Mouse (Mus musculus) right cerebral cortex, postnatal 36 days (tissue): ENCODE results near the gene Osbpl3.
"Not testable (repeated sequence)": the region's sequence is repeated elsewhere in the genome, so short reads cannot be mapped to it uniquely, and the experiment has no call there.

Experiments
- DNase-seq, 2 experiments: peaks; one replicate each; pipeline ENCODE4 v3.0.0; 2022; ENCODE audit warnings: low spot score in 2 of 2, mixed read lengths in 1 of 2

The Osbpl3 gene

DNA sequence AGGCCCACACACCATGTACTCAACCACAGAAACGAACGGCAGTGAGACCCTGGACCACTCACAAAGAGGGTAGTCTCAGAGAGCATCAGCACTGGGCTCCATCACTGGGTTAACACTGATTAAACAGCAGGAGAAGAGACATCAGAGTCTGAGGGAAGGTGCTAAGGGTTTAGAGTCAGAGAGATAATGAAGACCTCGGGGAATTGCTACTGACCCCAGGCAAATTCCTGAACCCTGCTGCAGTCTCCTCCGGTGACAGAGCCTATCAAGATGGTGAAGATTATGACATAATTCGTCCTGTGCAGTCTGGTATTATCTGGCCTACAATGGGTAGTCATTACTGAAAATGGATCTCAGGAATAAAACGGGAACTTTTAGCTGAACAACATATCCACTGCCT, 2.4 kb downstream of the Osbpl3 start:
- no peak for DNase-seq

DNA sequence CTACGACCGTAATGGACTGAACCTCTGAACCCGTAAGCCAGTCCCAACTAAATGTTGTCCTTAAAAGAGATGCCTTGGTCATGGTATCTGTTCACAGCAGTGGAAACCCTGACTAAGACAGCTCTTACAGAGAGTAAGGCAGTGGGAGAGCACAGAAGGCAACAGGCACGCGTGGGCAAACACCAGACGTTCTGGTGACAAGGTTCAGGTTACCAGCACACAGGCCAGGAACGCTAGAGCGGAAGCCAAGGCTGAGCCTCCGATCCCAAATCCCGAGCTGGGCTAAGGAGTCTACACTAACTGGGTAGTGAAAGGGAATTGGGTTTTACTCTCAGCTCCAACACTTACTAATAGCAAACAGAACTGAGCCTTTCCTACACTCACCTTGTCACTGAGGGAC, 3.8 kb downstream of the Osbpl3 start:
- DNase-seq = no peak

- no peak for DNase-seq
Observed at GRCm38 (mm10) chr6:50445616-50446015, 10.4 kb downstream of the Osbpl3 start.

GRCm38 (mm10) chr6:50440966-50441862, 14.8 kb downstream of the Osbpl3 start:
- no peak for DNase-seq

DNA sequence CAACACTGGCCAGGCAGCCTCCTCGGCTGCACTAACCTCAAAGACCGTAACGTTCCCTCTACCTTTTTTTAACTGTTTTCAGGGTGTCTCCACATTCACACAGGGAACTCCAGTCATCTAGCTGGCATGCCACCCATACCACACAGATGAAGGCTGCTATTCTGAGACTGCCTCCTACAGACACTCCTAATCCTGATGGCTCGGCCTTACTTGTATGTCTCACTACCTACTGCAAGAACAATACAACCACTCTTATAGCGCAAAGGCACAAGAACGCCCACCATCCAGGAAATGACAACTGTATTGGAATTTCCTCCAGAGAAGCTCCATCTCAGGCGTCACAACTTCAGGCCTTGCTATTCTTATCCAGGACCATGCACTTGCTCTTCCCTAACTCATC, 15.8 kb downstream of the Osbpl3 start:
- peak; percentile 63 to 82 for DNase-seq

- not testable (repeated sequence) for DNase-seq
Observed at GRCm38 (mm10) chr6:50438900-50439299, 17.1 kb downstream of the Osbpl3 start.

- no peak for DNase-seq
Observed at GRCm38 (mm10) chr6:50437815-50438214, 18.2 kb downstream of the Osbpl3 start.

- DNase-seq = no peak
Observed at GRCm38 (mm10) chr6:50436661-50437060, 19.3 kb downstream of the Osbpl3 start.

GRCm38 (mm10) chr6:50432491-50432890, 23.5 kb downstream of the Osbpl3 start:
- no peak for DNase-seq

DNA sequence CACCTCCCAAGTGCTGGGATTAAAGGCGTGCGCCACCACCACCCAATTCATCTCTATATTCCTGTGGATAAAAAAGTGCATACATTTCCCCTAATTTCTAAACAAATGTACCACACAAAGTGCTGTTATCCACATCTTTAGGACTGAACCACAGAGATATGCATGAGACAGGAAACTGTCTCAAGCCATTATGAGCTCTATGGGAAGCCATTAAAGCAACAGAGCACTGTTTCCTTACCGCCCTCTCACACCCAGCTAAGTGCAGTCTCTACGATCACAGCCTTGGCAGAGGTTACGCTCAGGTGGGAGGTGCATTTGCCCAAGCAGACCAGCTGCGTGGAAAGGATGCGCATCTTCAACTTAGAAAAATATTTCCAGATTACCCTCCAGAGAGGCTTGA, 26.7 kb downstream of the Osbpl3 start:
- DNase-seq = no peak

DNA sequence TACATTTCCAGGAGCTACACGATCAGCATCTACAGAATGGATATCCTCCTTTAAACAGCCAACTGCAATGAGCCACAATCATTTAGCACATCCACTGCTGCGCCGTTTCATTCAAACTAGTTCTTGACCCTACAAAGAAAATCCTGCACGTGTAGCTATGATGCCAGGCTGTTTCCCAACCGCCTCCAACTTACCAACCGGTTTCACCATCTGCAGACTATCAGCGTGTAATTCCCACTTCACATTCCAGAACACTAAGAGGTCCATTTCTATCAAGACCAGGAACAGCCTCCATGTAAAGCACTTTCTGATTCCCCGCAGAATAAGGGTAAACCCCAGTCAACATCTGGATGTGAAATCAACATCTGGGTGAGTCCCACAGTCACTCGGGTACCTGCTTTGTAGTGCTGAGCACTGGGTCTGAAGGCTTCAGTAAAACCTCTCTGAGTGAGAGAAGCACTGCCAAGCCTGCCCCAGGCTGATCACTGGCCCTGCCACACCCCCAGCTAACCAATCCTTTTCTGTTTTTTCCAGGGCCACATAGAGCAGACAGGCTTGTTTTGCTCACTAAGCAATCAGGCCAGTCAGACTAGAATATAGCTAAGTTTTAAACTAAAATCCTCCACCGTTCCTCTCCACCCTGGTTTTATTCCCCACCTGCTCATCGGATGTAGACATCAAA, 28.8 kb downstream of the Osbpl3 start:
- no peak for DNase-seq

DNA sequence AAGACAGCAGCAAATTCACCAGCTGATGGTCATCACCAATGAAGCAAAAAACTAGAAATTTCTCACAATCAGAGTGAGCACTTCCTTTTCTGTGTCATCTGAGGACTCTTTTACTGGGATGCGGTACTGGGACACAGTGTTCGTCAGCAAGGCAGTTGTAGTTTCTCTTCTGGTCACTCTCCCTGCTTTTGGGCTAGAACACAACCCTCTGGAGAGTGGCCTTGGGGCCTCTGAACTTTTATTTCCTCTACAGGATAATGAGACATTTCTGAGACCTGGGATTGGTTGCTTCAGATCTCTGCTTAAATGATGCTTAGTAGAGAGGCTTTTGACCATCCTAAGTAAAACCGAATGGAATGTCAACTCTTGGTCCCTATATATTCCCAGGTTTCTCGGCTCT, 29.4 kb downstream of the Osbpl3 start:
- DNase-seq = no peak

- no peak for DNase-seq
Observed at GRCm38 (mm10) chr6:50424271-50424670, 31.7 kb downstream of the Osbpl3 start.

DNA sequence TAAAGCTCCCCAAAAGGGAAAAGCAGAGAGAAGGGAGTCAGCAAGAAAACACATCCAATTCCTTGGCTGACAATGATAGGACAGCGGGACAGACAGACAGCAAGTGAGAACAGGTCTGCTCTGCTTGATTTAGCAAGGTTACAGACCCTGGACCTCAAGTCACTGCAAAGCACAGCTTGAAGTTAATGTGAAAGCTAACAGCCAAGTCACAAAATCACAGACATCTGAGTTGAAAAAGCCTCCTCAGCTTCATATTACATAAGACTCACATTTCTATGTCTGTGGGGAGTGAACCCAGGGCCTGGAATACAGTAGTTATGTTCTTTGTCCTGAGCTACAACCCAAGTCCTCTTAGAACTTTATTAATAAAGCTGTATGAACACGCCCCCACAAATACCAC, 35.6 kb downstream of the Osbpl3 start:
- DNase-seq = no peak

DNA sequence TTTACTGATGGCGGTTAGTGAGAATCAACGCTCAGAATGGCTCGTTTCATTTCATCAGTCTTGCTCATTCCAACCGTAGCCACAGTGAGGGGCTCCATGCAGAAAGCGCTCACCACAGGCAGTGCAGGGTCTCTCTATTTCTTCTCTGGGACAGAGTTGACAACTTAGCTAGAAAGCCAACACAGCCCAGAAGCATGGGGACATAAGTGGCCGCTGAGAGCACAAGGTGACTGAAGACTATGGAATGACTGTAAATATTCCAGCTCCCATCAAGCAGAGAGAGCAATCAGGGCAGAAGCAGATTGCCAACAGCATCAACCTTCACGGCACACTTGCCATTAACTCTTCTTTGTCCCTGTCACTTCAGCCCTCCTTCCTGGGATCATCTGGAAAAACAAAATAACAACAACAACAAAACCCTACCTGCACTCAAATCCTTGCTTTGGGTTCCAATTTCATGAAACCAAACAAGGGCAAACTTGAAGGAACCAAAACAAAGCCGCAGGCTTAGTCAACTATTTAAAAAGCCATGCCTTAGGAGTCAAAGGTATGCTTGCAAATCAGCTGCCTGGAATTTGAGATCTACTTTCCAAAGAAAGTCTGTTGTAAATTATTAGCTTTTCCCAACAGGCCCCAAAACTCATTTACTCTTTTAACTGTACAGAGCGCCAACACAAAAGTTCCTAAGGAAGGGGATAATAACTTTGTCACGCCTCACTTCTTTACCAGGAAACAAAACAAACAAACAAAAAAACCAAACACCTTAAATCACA, 36.3 kb downstream of the Osbpl3 start:
- no peak for DNase-seq

GRCm38 (mm10) chr6:50418951-50419350, 37.0 kb downstream of the Osbpl3 start:
- no peak for DNase-seq

GRCm38 (mm10) chr6:50416854-50417253, 39.1 kb downstream of the Osbpl3 start:
- DNase-seq = no peak

DNA sequence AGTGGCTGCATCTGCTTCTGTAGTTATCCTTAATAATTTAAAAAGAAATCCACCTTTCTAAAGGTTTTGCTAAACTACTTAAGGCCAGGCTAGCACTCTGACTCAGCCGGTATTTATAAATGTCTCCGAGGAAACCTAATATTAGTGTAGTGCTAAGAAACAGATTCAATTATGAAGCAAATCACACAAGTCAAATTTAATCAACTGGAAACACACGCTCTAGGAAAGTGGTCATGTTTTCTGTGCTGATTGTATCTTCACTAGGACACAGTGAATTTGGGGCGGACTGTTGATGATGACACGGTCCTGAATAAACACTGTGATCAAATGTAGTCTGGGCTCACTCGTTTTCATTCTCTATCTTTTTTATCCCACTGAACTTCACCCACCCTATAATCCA, 40.6 kb downstream of the Osbpl3 start:
- no peak for DNase-seq

DNA sequence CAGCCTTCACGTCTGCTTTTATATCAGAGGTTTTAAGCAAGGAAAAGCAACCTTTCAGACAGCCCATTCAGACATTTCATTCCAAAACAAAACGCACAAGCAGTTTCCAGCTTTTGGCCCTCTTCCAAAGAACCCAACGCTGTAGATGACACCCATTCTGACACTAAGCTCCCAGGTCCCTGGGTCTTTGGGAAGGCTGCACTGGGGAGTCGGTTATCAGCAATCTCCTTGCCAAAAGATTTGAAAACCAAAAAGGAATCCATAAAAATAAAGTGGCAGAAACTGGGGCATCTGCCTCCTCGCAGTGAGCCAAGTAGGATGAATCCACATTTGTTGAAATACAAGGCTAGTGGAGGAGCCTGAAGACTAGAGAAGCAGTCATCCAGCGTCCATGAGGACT, 41.5 kb downstream of the Osbpl3 start:
- DNase-seq = peak in 1 of 2 experiments; percentile 55

- no peak for DNase-seq
Observed at GRCm38 (mm10) chr6:50413381-50413780, 42.6 kb downstream of the Osbpl3 start.

GRCm38 (mm10) chr6:50412174-50412573, 43.8 kb downstream of the Osbpl3 start:
- peak; percentile 48 to 78 for DNase-seq

DNA sequence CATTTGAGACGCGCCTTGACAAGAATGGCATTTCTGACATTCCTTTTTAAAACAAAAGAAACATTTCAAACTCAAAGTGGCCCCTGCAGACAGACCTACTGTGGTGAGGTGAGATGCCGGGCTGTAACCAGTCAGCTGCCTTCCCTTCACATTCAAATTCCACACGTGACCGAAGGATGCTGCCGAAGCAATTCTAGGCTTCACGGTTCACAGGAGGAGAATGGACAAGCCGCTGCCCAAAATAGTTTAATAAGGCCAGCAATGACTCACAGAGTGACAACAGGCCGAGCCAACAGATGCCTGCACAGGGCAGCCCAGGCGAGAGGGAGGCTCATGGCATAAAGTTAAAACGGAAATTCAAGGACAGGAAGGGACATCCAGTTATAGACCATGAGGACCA, 51.3 kb downstream of the Osbpl3 start:
- no peak for DNase-seq
